Mouse (Mus musculus) cerebellum, postnatal 14 days (tissue): ENCODE results near the gene Neurog2.

ENCODE experiments used
- DNase-seq, 2 experiments: peaks; one replicate each; pipeline ENCODE4 v3.0.0; 2021; ENCODE audit warnings: mixed read lengths in 2 of 2

The Neurog2 gene

GRCm38 (mm10) chr3:127646156-127646825, 13.4 kb downstream of the Neurog2 start:
- no peak for DNase-seq

GRCm38 (mm10) chr3:127651742-127652653, 19.1 kb downstream of the Neurog2 start:
- DNase-seq: no peak

- no peak for DNase-seq
Observed at GRCm38 (mm10) chr3:127660712-127661111, 27.8 kb downstream of the Neurog2 start.

GRCm38 (mm10) chr3:127661646-127662531, 29.0 kb downstream of the Neurog2 start:
- no peak for DNase-seq

- DNase-seq: no peak
Observed at GRCm38 (mm10) chr3:127679703-127680102, 46.8 kb downstream of the Neurog2 start.
